Comparison of ENCODE assay signal across 12 mouse cellular contexts in the genomic region with DNA sequence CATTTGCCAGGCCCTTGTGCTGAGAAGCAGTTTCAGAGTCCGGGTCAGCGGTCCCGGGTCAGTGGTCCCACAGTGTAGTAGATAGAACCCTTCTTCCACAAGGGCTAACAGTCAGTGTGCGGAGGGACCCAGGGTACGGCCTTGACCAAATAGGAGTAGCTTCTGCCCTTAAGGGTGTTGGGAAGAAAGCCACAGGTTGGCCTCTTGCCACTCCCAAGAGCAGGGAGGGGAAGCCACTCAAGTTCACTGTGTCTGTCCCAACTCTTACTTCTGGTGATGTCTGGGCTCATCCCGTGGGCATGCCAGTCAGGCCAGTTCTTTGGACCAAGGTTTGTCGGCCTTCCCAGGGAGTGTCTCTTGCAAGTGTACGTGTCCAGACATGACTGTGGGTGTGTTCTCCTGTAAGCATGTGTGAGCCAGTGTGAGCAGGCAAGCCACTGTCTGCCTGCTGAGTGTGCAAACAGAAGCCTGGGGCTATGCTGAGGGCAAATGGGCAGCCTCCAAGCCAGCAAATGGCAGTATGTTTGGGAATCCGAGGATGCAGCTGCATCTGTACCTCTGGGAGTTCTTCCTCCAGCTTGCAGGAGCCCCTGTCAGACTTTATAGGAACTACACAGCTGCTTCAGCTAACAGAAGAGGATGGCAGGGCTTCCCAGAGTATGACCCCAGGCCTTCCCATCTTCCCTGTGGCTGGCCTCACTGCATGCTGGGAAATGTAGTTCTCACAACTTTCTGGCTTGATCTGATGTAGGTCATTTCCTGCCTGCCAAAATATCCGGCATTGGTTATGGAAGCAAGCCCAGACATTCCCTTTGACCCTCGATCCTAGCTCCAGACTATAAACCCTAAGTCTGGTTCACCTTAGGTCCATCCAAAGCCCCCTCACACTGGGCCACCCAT. TPM values are rescaled to one million over a fixed set of nuclear protein-coding genes. Genes with fewer than 3 reads are reported as not detected.
DNase-seq lines count a peak whose midpoint lies in the region; ATAC-seq lines count a peak whose summit lies in the region.
"Had no signal": no experiment of that assay in that cellular context is flagged by ENCODE, and none has a peak within 500 bp of the region (broad histone marks: within the 10 kb centered on the region; RNA-seq: fewer than 3 reads in every experiment).

No protein-coding gene starts in this region.

- peaks cover 25% of the 10 kb centered on the region for H3K4me1 ChIP-seq in kidney, embryonic 15.5 days

- DNase-seq in gastrocnemius, adult 18-20 months (ENCODE audit: low spot score) = peak; percentile 40
- DNase-seq in gastrocnemius, postnatal 10 days = no peak
- peak; percentile 51 for DNase-seq in retina, postnatal 1 day
- DNase-seq in retina, embryonic 14.5 days (ENCODE audit: low spot score) = no peak
- DNase-seq in urinary bladder, postnatal 25 days (ENCODE audit: low spot score) = peak; percentile 59
- DNase-seq in frontal cortex, adult 2 months (ENCODE audit: extremely low spot score in 1 of 2, low spot score in 1 of 2) = no peak
- DNase-seq in testis, postnatal 10 days (ENCODE audit: low spot score) = no peak
- DNase-seq: cerebellum, adult 8-10 months had no signal

- no peak overlapping the region for H3K4me2 ChIP-seq in kidney, embryonic 15.5 days
- H3K4me2 ChIP-seq: heart, embryonic 15.5 days; liver, embryonic 11.5 days; neural tube, embryonic 13.5 days had no signal

- H3K4me3 ChIP-seq in kidney, embryonic 15.5 days (replicated peaks) = no peak overlapping the region
- H3K4me3 ChIP-seq: heart, embryonic 15.5 days; neural tube, embryonic 13.5 days had no signal

- H3K9me3 ChIP-seq in kidney, embryonic 15.5 days (replicated peaks) = no peaks in the 10 kb centered on the region
- H3K9me3 ChIP-seq: heart, embryonic 15.5 days; neural tube, embryonic 13.5 days had no signal

- WGBS in kidney, embryonic 15.5 days = 66% methylated on average over 11 of the region's 11 CpGs

- H3K9ac ChIP-seq in kidney, embryonic 15.5 days = no peak overlapping the region
- H3K9ac ChIP-seq: heart, embryonic 15.5 days; neural tube, embryonic 13.5 days had no signal

- H3K36me3 ChIP-seq in kidney, embryonic 15.5 days = peaks cover 35% of the 10 kb centered on the region; the same call in 1 of the 2 replicates
- H3K36me3 ChIP-seq: heart, embryonic 15.5 days had no signal

- peak; percentile 52; the same call in 1 of the 2 replicates for ATAC-seq in kidney, embryonic 15.5 days (replicated peaks; ENCODE audit: low FRiP score)

- peak overlapping the region; percentile 41 for H3K27ac ChIP-seq in kidney, embryonic 15.5 days
- H3K27ac ChIP-seq: heart, embryonic 15.5 days; neural tube, embryonic 13.5 days had no signal

- no peaks in the 10 kb centered on the region for H3K27me3 ChIP-seq in kidney, embryonic 15.5 days
- H3K27me3 ChIP-seq: heart, embryonic 15.5 days; neural tube, embryonic 13.5 days had no signal

RNA-seq across cellular contexts. Expression of gene Nectin1, which starts 53.3 kb away (rescaled TPM):
- total RNA-seq in gastrocnemius, adult 18-20 months (2021) = 1 to 10 TPM; 1.9 to 3.4 TPM
- 1 to 10 TPM; 7.7 to 9.7 TPM for total RNA-seq in gastrocnemius, postnatal 10 days (2021)
- polyA plus RNA-seq in kidney, embryonic 15.5 days (2015; fragmentation: Nextera tagmentation; extraction: Ambion mirVana) = 4.1 and 4.9 TPM in 2 replicates
- 22.4 and 25.7 TPM in 2 replicates for polyA plus RNA-seq in frontal cortex, adult 2 months (2012; rRNA removed)

Comparison
In these comparisons a context has a peak if more than half of its experiments do, and no peak if none do; other contexts are left out.
1. DNase-seq: peak in gastrocnemius, adult 18-20 months (single experiment), retina, postnatal 1 day (single experiment) and urinary bladder, postnatal 25 days (single experiment); none in gastrocnemius, postnatal 10 days (single experiment), retina, embryonic 14.5 days (single experiment), frontal cortex, adult 2 months (0 of 2) and testis, postnatal 10 days (single experiment).